Mouse (Mus musculus) G1E (cell line): Measurements from ENCODE around the gene Plcb2.

Experiments
- CTCF ChIP-seq: IDR thresholded peaks from 2 replicates; pipeline ENCODE4 v1.5.1; 2012; ENCODE audit warnings: low read depth, low read length, inconsistent platforms, mixed read lengths
- POLR2AphosphoS5 ChIP-seq: IDR thresholded peaks from 2 replicates; pipeline ENCODE4 v1.6.1; 2012; ENCODE audit warnings: low read depth, low read length, inconsistent platforms; ENCODE audit not compliant: insufficient replicate concordance

GRCm38 (mm10) chr2:118702883-118703761 is 25.1 kb downstream of the Plcb2 start:
- no peak for TF ChIP-seq CTCF
- no peak for TF ChIP-seq POLR2AphosphoS5
